Mouse (Mus musculus): ENCODE data around the gene Cacfd1. TPM values are rescaled to one million over a fixed set of nuclear protein-coding genes. Genes with fewer than 3 reads are reported as not detected.

Gene Cacfd1
- polyA plus RNA-seq, 1 experiment = 48.0 TPM

Other genes with a start within 250 kb of the Cacfd1 start
- not detected in 2 replicates for gene Abo, start 144.9 kb upstream of the Cacfd1 start, polyA plus RNA-seq (2012; rRNA removed)
- gene Surf6, start 107.0 kb upstream of the Cacfd1 start, polyA plus RNA-seq (2012; rRNA removed) = 15.7 and 16.3 TPM in 2 replicates
- 28.6 and 32.5 TPM in 2 replicates for gene Med22, start 99.2 kb upstream of the Cacfd1 start, polyA plus RNA-seq (2012; rRNA removed)
- gene Rpl7a, start 99.2 kb upstream of the Cacfd1 start, polyA plus RNA-seq (2012; rRNA removed) = 1,359 and 1,515 TPM in 2 replicates
- 43.1 and 48.2 TPM in 2 replicates for gene Surf2, start 93.6 kb upstream of the Cacfd1 start, polyA plus RNA-seq (2012; rRNA removed)
- 92.5 and 103 TPM in 2 replicates for gene Surf1, start 93.4 kb upstream of the Cacfd1 start, polyA plus RNA-seq (2012; rRNA removed)
- 131 and 132 TPM in 2 replicates for gene Surf4, start 76.0 kb upstream of the Cacfd1 start, polyA plus RNA-seq (2012; rRNA removed)
- gene Stkld1, start 75.9 kb upstream of the Cacfd1 start, polyA plus RNA-seq (2012; rRNA removed) = 0.24 and 0.28 TPM in 2 replicates
- 33.6 TPM in 2 replicates for gene Rexo4, start 45.5 kb upstream of the Cacfd1 start, polyA plus RNA-seq (2012; rRNA removed)
- 0.08 and 0.13 TPM in 2 replicates for gene Adamts13, start 36.5 kb upstream of the Cacfd1 start, polyA plus RNA-seq (2012; rRNA removed)
- 2.2 and 2.8 TPM in 2 replicates for gene Slc2a6, start 18.1 kb downstream of the Cacfd1 start, polyA plus RNA-seq (2012; rRNA removed)
- gene Mymk, start 62.3 kb downstream of the Cacfd1 start, polyA plus RNA-seq (2012; rRNA removed) = not detected in 2 replicates
- 3.1 and 5.1 TPM in 2 replicates for gene Adamtsl2, start 69.5 kb downstream of the Cacfd1 start, polyA plus RNA-seq (2012; rRNA removed)
- gene Fam163b, start 132.6 kb downstream of the Cacfd1 start, polyA plus RNA-seq (2012; rRNA removed) = 0.09 and 0.11 TPM in 2 replicates
- 0.38 and 0.44 TPM in 2 replicates for gene Dbh, start 155.3 kb downstream of the Cacfd1 start, polyA plus RNA-seq (2012; rRNA removed)
- 8.1 and 10.6 TPM in 2 replicates for gene Sardh, start 238.4 kb downstream of the Cacfd1 start, polyA plus RNA-seq (2012; rRNA removed)

Measured in urinary bladder, adult 2 months (tissue).